Comparison of ENCODE assay signal across 28 mouse cellular contexts in the genomic region with DNA sequence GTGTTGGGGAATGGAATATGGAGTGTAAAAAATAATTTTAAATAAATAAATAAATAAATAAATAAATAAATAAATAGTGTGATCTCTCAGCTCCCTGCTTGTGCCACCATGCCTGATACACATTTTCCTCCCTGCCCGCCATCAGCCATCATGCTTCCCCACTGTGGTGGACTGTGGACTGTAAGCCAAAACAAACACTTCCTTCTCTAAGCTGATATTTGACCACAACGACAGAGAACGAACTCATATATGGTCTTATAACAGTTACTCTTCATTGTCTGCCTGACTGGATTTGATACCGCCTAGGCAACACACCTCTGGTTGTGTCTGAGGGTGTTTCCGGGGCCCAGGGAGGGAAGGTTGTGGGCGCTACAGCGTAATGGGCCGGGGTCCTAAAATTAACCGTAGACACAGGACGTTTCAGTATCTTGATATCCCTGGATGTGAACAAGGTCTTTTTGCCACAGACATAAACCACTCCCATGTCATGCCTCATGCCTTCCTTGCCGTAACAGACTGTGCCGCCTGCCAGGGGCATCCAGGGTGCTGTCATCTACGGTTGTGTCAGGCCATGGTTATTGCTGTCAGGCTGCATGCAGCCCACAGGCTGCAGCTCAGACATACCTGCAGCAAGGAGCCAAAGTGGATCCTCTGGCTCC. TPM values are rescaled to one million over a fixed set of nuclear protein-coding genes. Genes with fewer than 3 reads are reported as not detected.
DNase-seq lines count a peak whose midpoint lies in the region; ATAC-seq and TF ChIP-seq lines count a peak whose summit lies in the region.
"Had no signal": no experiment of that assay in that cellular context is flagged by ENCODE, and none has a peak within 500 bp of the region (broad histone marks: within the 10 kb centered on the region; RNA-seq: fewer than 3 reads in every experiment).

No protein-coding gene starts in this region.

- no peak for TF ChIP-seq CTCF in intestine, postnatal 0 days (IDR thresholded peaks at IDR 0.05; ENCODE audit: low read depth)
- TF ChIP-seq CTCF in midbrain, postnatal 0 days (IDR thresholded peaks at IDR 0.05) = no peak

- H3K27me3 ChIP-seq in intestine, embryonic 14.5 days (replicated peaks; ENCODE audit: control insufficient read depth, insufficient read depth, low read length) = no peaks in the 10 kb centered on the region
- no peaks in the 10 kb centered on the region for H3K27me3 ChIP-seq in intestine, postnatal 0 days (replicated peaks; ENCODE audit: control insufficient read depth, insufficient read depth, low read length)
- H3K27me3 ChIP-seq in midbrain, postnatal 0 days (ENCODE audit: insufficient read depth, low read length) = no peaks in the 10 kb centered on the region
- H3K27me3 ChIP-seq in midbrain, embryonic 16.5 days (ENCODE audit: control insufficient read depth, insufficient read depth, low read depth, low read length) = no peaks in the 10 kb centered on the region; the same call in 1 of the 2 replicates
- H3K27me3 ChIP-seq in stomach, embryonic 16.5 days (ENCODE audit: control insufficient read depth, insufficient read depth, low read length) = no peaks in the 10 kb centered on the region; the same call in 1 of the 2 replicates
- 0 out of 2 replicates have a peak, but pooled peaks cover 7% of the 10 kb centered on the region for H3K27me3 ChIP-seq in kidney, embryonic 15.5 days
- H3K27me3 ChIP-seq: forebrain, embryonic 13.5 days; liver, embryonic 15.5 days; neural tube, embryonic 13.5 days had no signal

- no peaks in the 10 kb centered on the region; the same call in 1 of the 2 replicates for H3K9me3 ChIP-seq in intestine, embryonic 14.5 days (ENCODE audit: control insufficient read depth, low read length)
- H3K9me3 ChIP-seq in intestine, postnatal 0 days (ENCODE audit: control insufficient read depth) = 0 out of 2 replicates have a peak, but pooled peaks cover 3% of the 10 kb centered on the region
- no peaks in the 10 kb centered on the region for H3K9me3 ChIP-seq in midbrain, postnatal 0 days (ENCODE audit: low read length)
- no peaks in the 10 kb centered on the region for H3K9me3 ChIP-seq in midbrain, embryonic 16.5 days (replicated peaks; ENCODE audit: control insufficient read depth, low read length, poor library complexity, severe bottlenecking)
- 0 out of 2 replicates have a peak, but pooled peaks cover 4% of the 10 kb centered on the region for H3K9me3 ChIP-seq in stomach, embryonic 16.5 days (replicated peaks; ENCODE audit: control insufficient read depth, low read length)
- H3K9me3 ChIP-seq in kidney, embryonic 15.5 days (replicated peaks) = 0 out of 2 replicates have a peak, but pooled peaks cover 4% of the 10 kb centered on the region
- H3K9me3 ChIP-seq: forebrain, embryonic 13.5 days; heart, embryonic 10.5 days; heart, embryonic 15.5 days; limb, embryonic 10.5 days; limb, embryonic 15.5 days; liver, embryonic 15.5 days; neural tube, embryonic 13.5 days had no signal

- no peak overlapping the region for H3K27ac ChIP-seq in intestine, embryonic 14.5 days (ENCODE audit: low read depth)
- H3K27ac ChIP-seq in intestine, postnatal 0 days (ENCODE audit: low read depth, low read length) = no peak overlapping the region
- no peak overlapping the region for H3K27ac ChIP-seq in midbrain, postnatal 0 days (ENCODE audit: low read depth, low read length)
- no peak overlapping the region for H3K27ac ChIP-seq in midbrain, embryonic 16.5 days (ENCODE audit: low read length)
- no peak overlapping the region for H3K27ac ChIP-seq in stomach, embryonic 16.5 days (ENCODE audit: low read length)
- no peak overlapping the region for H3K27ac ChIP-seq in kidney, embryonic 15.5 days
- H3K27ac ChIP-seq: forebrain, embryonic 13.5 days; heart, embryonic 10.5 days; heart, embryonic 15.5 days; hindbrain, embryonic 13.5 days; layer of hippocampus, adult 2 months; left cerebral cortex, adult 2 months; limb, embryonic 10.5 days; limb, embryonic 15.5 days; liver, embryonic 15.5 days; neural tube, embryonic 13.5 days had no signal

- no peak overlapping the region for H3K9ac ChIP-seq in intestine, embryonic 14.5 days (ENCODE audit: low read length)
- H3K9ac ChIP-seq in intestine, postnatal 0 days (ENCODE audit: low read depth, low read length) = no peak overlapping the region
- no peak overlapping the region for H3K9ac ChIP-seq in midbrain, postnatal 0 days (replicated peaks; ENCODE audit: low read length, poor library complexity, severe bottlenecking)
- no peak overlapping the region for H3K9ac ChIP-seq in midbrain, embryonic 16.5 days (ENCODE audit: low read depth, low read length)
- no peak overlapping the region for H3K9ac ChIP-seq in stomach, embryonic 16.5 days (ENCODE audit: low read length)
- no peak overlapping the region for H3K9ac ChIP-seq in kidney, embryonic 15.5 days
- H3K9ac ChIP-seq: forebrain, embryonic 13.5 days; heart, embryonic 15.5 days; hindbrain, embryonic 13.5 days; limb, embryonic 15.5 days; liver, embryonic 15.5 days; neural tube, embryonic 13.5 days had no signal

- no peak for DNase-seq in intestine, embryonic 14.5 days (ENCODE audit: low spot score)
- no peak for DNase-seq in midbrain, postnatal 0 days (ENCODE audit: low spot score)
- DNase-seq: adrenal gland, postnatal 25 days; cerebellum, adult 11-12 months; cerebellum, adult 9-11 months; gastrocnemius, postnatal 10 days; heart, postnatal 36 days; kidney, adult 11 months; kidney, postnatal 25 days; lung, postnatal 36 days; right cerebral cortex, postnatal 4 days; thymus, adult 18-20 months; thymus, postnatal 25 days had no signal

- H3K4me1 ChIP-seq in intestine, embryonic 14.5 days (replicated peaks; ENCODE audit: control insufficient read depth, insufficient read depth, low read length) = no peaks in the 10 kb centered on the region
- H3K4me1 ChIP-seq in intestine, postnatal 0 days (replicated peaks; ENCODE audit: control insufficient read depth, insufficient read depth, low read length) = no peaks in the 10 kb centered on the region
- H3K4me1 ChIP-seq in midbrain, postnatal 0 days (ENCODE audit: insufficient read depth, low read length) = no peaks in the 10 kb centered on the region
- no peaks in the 10 kb centered on the region for H3K4me1 ChIP-seq in midbrain, embryonic 16.5 days (ENCODE audit: control insufficient read depth, insufficient read depth, low read length)
- H3K4me1 ChIP-seq in stomach, embryonic 16.5 days (ENCODE audit: control insufficient read depth, insufficient read depth, low read length) = no peaks in the 10 kb centered on the region
- H3K4me1 ChIP-seq in kidney, embryonic 15.5 days = 0 out of 2 replicates have a peak, but pooled peaks cover 2% of the 10 kb centered on the region
- H3K4me1 ChIP-seq: forebrain, embryonic 13.5 days; heart, embryonic 10.5 days; heart, embryonic 15.5 days; hindbrain, embryonic 13.5 days; limb, embryonic 10.5 days; limb, embryonic 15.5 days; liver, embryonic 15.5 days; neural tube, embryonic 13.5 days had no signal

- 79% methylated on average over 13 of the region's 13 CpGs for WGBS in intestine, embryonic 14.5 days
- WGBS in intestine, postnatal 0 days = 73% methylated on average over 13 of the region's 13 CpGs
- 91% methylated on average over 13 of the region's 13 CpGs for WGBS in midbrain, postnatal 0 days
- 90% methylated on average over 13 of the region's 13 CpGs for WGBS in midbrain, embryonic 16.5 days
- 81% methylated on average over 13 of the region's 13 CpGs for whole genome bisulfite sequencing in stomach, embryonic 16.5 days
- WGBS in kidney, embryonic 15.5 days = 81% methylated on average over 13 of the region's 13 CpGs

- no peak overlapping the region for H3K4me2 ChIP-seq in intestine, embryonic 14.5 days (ENCODE audit: low read length)
- H3K4me2 ChIP-seq in intestine, postnatal 0 days (replicated peaks; ENCODE audit: low read depth) = no peak overlapping the region
- no peak overlapping the region for H3K4me2 ChIP-seq in midbrain, postnatal 0 days (ENCODE audit: low read depth, low read length, poor library complexity, severe bottlenecking)
- no peak overlapping the region for H3K4me2 ChIP-seq in midbrain, embryonic 16.5 days (ENCODE audit: low read length)
- no peak overlapping the region for H3K4me2 ChIP-seq in stomach, embryonic 16.5 days (ENCODE audit: low read depth, low read length)
- no peak overlapping the region for H3K4me2 ChIP-seq in kidney, embryonic 15.5 days
- H3K4me2 ChIP-seq: forebrain, embryonic 13.5 days; heart, embryonic 15.5 days; hindbrain, embryonic 13.5 days; limb, embryonic 15.5 days; liver, embryonic 15.5 days; neural tube, embryonic 13.5 days had no signal

- no peaks in the 10 kb centered on the region for H3K36me3 ChIP-seq in intestine, embryonic 14.5 days (ENCODE audit: control insufficient read depth, insufficient read depth, low read length)
- no peaks in the 10 kb centered on the region for H3K36me3 ChIP-seq in intestine, postnatal 0 days (ENCODE audit: control insufficient read depth, insufficient read depth)
- no peaks in the 10 kb centered on the region for H3K36me3 ChIP-seq in midbrain, postnatal 0 days (ENCODE audit: insufficient read depth, low read length)
- no peaks in the 10 kb centered on the region for H3K36me3 ChIP-seq in midbrain, embryonic 16.5 days (ENCODE audit: control insufficient read depth, insufficient read depth, low read length)
- no peaks in the 10 kb centered on the region for H3K36me3 ChIP-seq in stomach, embryonic 16.5 days (ENCODE audit: control insufficient read depth, insufficient read depth, low read length)
- no peaks in the 10 kb centered on the region for H3K36me3 ChIP-seq in kidney, embryonic 15.5 days
- H3K36me3 ChIP-seq: heart, embryonic 10.5 days; heart, embryonic 15.5 days; hindbrain, embryonic 13.5 days; limb, embryonic 10.5 days; limb, embryonic 15.5 days; liver, embryonic 15.5 days; neural tube, embryonic 13.5 days had no signal

- no peak overlapping the region for H3K4me3 ChIP-seq in intestine, embryonic 14.5 days (ENCODE audit: low read depth, low read length)
- no peak overlapping the region for H3K4me3 ChIP-seq in intestine, postnatal 0 days (ENCODE audit: low read depth, low read length)
- H3K4me3 ChIP-seq in midbrain, postnatal 0 days (ENCODE audit: low read depth, low read length) = no peak overlapping the region
- no peak overlapping the region for H3K4me3 ChIP-seq in midbrain, embryonic 16.5 days (ENCODE audit: low read depth, low read length)
- H3K4me3 ChIP-seq in stomach, embryonic 16.5 days (replicated peaks; ENCODE audit: low read length) = no peak overlapping the region
- H3K4me3 ChIP-seq in kidney, embryonic 15.5 days (replicated peaks) = no peak overlapping the region
- H3K4me3 ChIP-seq: forebrain, embryonic 13.5 days; heart, embryonic 10.5 days; heart, embryonic 15.5 days; hindbrain, embryonic 13.5 days; layer of hippocampus, adult 2 months; left cerebral cortex, adult 2 months; limb, embryonic 10.5 days; limb, embryonic 15.5 days; liver, embryonic 15.5 days; neural tube, embryonic 13.5 days had no signal

- 0 out of 2 replicates have a peak, but pooled peaks have one; percentile 21 for ATAC-seq in intestine, embryonic 14.5 days (replicated peaks; ENCODE audit: low FRiP score, low TSS enrichment, low read depth)
- ATAC-seq in intestine, postnatal 0 days = no peak
- 0 out of 2 replicates have a peak, but pooled peaks have one; percentile 27 for ATAC-seq in midbrain, postnatal 0 days (ENCODE audit: low FRiP score)
- ATAC-seq in midbrain, embryonic 16.5 days = no peak
- peak; percentile 72 for ATAC-seq in common myeloid progenitor, adult 5-6 weeks (replicated peaks; ENCODE audit: low read depth, poor library complexity, severe bottlenecking)
- 0 out of 2 replicates have a peak, but pooled peaks have one; percentile 10 for ATAC-seq in stomach, embryonic 16.5 days (ENCODE audit: insufficient read depth, low FRiP score)
- ATAC-seq in kidney, embryonic 15.5 days (replicated peaks; ENCODE audit: low FRiP score) = no peak

RNA-seq across cellular contexts. Expression of a gene that starts 23.6 kb away (rescaled TPM):
- polyA plus RNA-seq in intestine, embryonic 14.5 days (2014; fragmentation: Nextera tagmentation; extraction: Ambion mirVana) = 5.8 and 6.2 TPM in 2 replicates
- polyA plus RNA-seq in intestine, postnatal 0 days (2015; fragmentation: Nextera tagmentation; extraction: Ambion mirVana) = 3.1 and 3.6 TPM in 2 replicates
- total RNA-seq in midbrain, postnatal 0 days (2014; rRNA removed) = 6.1 and 6.7 TPM in 2 replicates
- polyA plus RNA-seq in midbrain, postnatal 0 days (2015; fragmentation: Nextera tagmentation; extraction: Ambion mirVana) = 6.2 and 6.3 TPM in 2 replicates
- 5.9 and 6.3 TPM in 2 replicates for polyA plus RNA-seq in midbrain, embryonic 16.5 days (2015; fragmentation: Nextera tagmentation; extraction: Ambion mirVana)
- 14.4 and 19.3 TPM in 2 replicates for total RNA-seq in common myeloid progenitor, adult 5-6 weeks (2017)
- polyA plus RNA-seq in stomach, embryonic 16.5 days (2015; fragmentation: Nextera tagmentation; extraction: Ambion mirVana) = 5.5 and 5.9 TPM in 2 replicates
- 4.5 and 4.9 TPM in 2 replicates for polyA plus RNA-seq in kidney, embryonic 15.5 days (2015; fragmentation: Nextera tagmentation; extraction: Ambion mirVana)

RNA-seq across cellular contexts. Expression of a gene that starts 50.6 kb away (rescaled TPM):
- polyA plus RNA-seq in intestine, embryonic 14.5 days (2014; fragmentation: Nextera tagmentation; extraction: Ambion mirVana) = 17.8 and 18.5 TPM in 2 replicates
- polyA plus RNA-seq in intestine, postnatal 0 days (2015; fragmentation: Nextera tagmentation; extraction: Ambion mirVana) = 33.8 and 43.1 TPM in 2 replicates
- 169 and 171 TPM in 2 replicates for total RNA-seq in midbrain, postnatal 0 days (2014; rRNA removed)
- polyA plus RNA-seq in midbrain, postnatal 0 days (2015; fragmentation: Nextera tagmentation; extraction: Ambion mirVana) = 110 and 117 TPM in 2 replicates
- 138 and 147 TPM in 2 replicates for polyA plus RNA-seq in midbrain, embryonic 16.5 days (2015; fragmentation: Nextera tagmentation; extraction: Ambion mirVana)
- 13.1 TPM in 2 replicates for total RNA-seq in common myeloid progenitor, adult 5-6 weeks (2017)
- 33.2 and 37.1 TPM in 2 replicates for polyA plus RNA-seq in stomach, embryonic 16.5 days (2015; fragmentation: Nextera tagmentation; extraction: Ambion mirVana)
- polyA plus RNA-seq in kidney, embryonic 15.5 days (2015; fragmentation: Nextera tagmentation; extraction: Ambion mirVana) = 19.8 and 20.9 TPM in 2 replicates

RNA-seq across cellular contexts. Expression of a gene that starts 59.2 kb away (rescaled TPM):
- 9.7 and 10.5 TPM in 2 replicates for polyA plus RNA-seq in intestine, embryonic 14.5 days (2014; fragmentation: Nextera tagmentation; extraction: Ambion mirVana)
- 20.8 and 26.8 TPM in 2 replicates for polyA plus RNA-seq in intestine, postnatal 0 days (2015; fragmentation: Nextera tagmentation; extraction: Ambion mirVana)
- 0.85 and 1.4 TPM in 2 replicates for total RNA-seq in midbrain, postnatal 0 days (2014; rRNA removed)
- 0.31 and 0.34 TPM in 2 replicates for polyA plus RNA-seq in midbrain, postnatal 0 days (2015; fragmentation: Nextera tagmentation; extraction: Ambion mirVana)
- polyA plus RNA-seq in midbrain, embryonic 16.5 days (2015; fragmentation: Nextera tagmentation; extraction: Ambion mirVana) = 0.32 and 0.33 TPM in 2 replicates
- 2.6 and 3.1 TPM in 2 replicates for total RNA-seq in common myeloid progenitor, adult 5-6 weeks (2017)
- 7.3 and 9.1 TPM in 2 replicates for polyA plus RNA-seq in stomach, embryonic 16.5 days (2015; fragmentation: Nextera tagmentation; extraction: Ambion mirVana)
- polyA plus RNA-seq in kidney, embryonic 15.5 days (2015; fragmentation: Nextera tagmentation; extraction: Ambion mirVana) = 7.5 and 7.6 TPM in 2 replicates

Comparison
In these comparisons a context has a peak if more than half of its experiments do, and no peak if none do; other contexts are left out.
1. ATAC-seq: peak in intestine, embryonic 14.5 days (single experiment), midbrain, postnatal 0 days (single experiment), common myeloid progenitor, adult 5-6 weeks (single experiment) and stomach, embryonic 16.5 days (single experiment); none in intestine, postnatal 0 days (single experiment), midbrain, embryonic 16.5 days (single experiment) and kidney, embryonic 15.5 days (single experiment).